Mouse (Mus musculus): ENCODE data around the gene Galt. TPM values are rescaled to one million over a fixed set of nuclear protein-coding genes. Genes with fewer than 3 reads are reported as not detected.

Galt gene
- polyA plus RNA-seq (2012; fragmentation: generic; extraction: Trizol) = 10 to 100 TPM; 20.2 to 55.7 TPM

GRCm38 (mm10) chr4:41754797-41755337 is at the start of gene Galt:
Gene Galt (plus strand): TSS chr4:41755228.

GRCm38 (mm10) chr4:41713197-41714067 is 41.6 kb upstream of the Galt start, which contains the start of gene Rpp25l:
Gene Rpp25l (minus strand): TSS chr4:41713534.

GRCm38 (mm10) chr4:41722918-41723351 is 32.1 kb upstream of the Galt start, which contains the start of gene Dctn3:
Gene Dctn3 (minus strand): TSS chr4:41723170.

GRCm38 (mm10) chr4:41731052-41731765 is 23.8 kb upstream of the Galt start, which contains the start of gene Arid3c:
Gene Arid3c (minus strand): TSS chr4:41731142.

GRCm38 (mm10) chr4:41755338-41756305 is 594 bp downstream of the Galt start, which contains the start of gene Sigmar1:
Gene Sigmar1 (minus strand): TSS chr4:41756157.

GRCm38 (mm10) chr4:41774002-41774401 is 19.0 kb downstream of the Galt start, which contains the start of gene Ccl27a:
Gene Ccl27a (minus strand): TSS chr4:41774247.

Other genes starting within 250 kb of the Galt start
- under 1 TPM; 0.32 to 0.42 TPM for gene 1110017D15Rik, start 237.9 kb upstream of the Galt start, polyA plus RNA-seq (2012; fragmentation: generic; extraction: Trizol)
- gene Fam219a, start 185.7 kb upstream of the Galt start, polyA plus RNA-seq (2012; fragmentation: generic; extraction: Trizol) = 1 to 10 TPM; 2.1 to 8.5 TPM
- gene Dnaic1, start 185.5 kb upstream of the Galt start, polyA plus RNA-seq (2012; fragmentation: generic; extraction: Trizol) = not detected
- gene Enho, start 114.9 kb upstream of the Galt start, polyA plus RNA-seq (2012; fragmentation: generic; extraction: Trizol) = under 1 TPM; 0.49 to 0.90 TPM
- under 1 TPM in 1 of 2 experiments, not detected in 1; 0.05 TPM for gene Cntfr, start 58.1 kb upstream of the Galt start, polyA plus RNA-seq (2012; fragmentation: generic; extraction: Trizol)
- 100 to 1,000 TPM in 1 of 2 experiments, 10 to 100 TPM in 1; 68.7 to 317 TPM for gene Il11ra1, start 55.2 kb upstream of the Galt start, polyA plus RNA-seq (2012; fragmentation: generic; extraction: Trizol)
- 10 to 100 TPM; 90.6 to 99.4 TPM for gene Rpp25l, start 41.7 kb upstream of the Galt start, polyA plus RNA-seq (2012; fragmentation: generic; extraction: Trizol)
- gene Dctn3, start 32.1 kb upstream of the Galt start, polyA plus RNA-seq (2012; fragmentation: generic; extraction: Trizol) = 100 to 1,000 TPM; 122 to 198 TPM
- not detected for gene Arid3c, start 24.1 kb upstream of the Galt start, polyA plus RNA-seq (2012; fragmentation: generic; extraction: Trizol)
- gene Sigmar1, start 929 bp downstream of the Galt start, polyA plus RNA-seq (2012; fragmentation: generic; extraction: Trizol) = 100 to 1,000 TPM in 1 of 2 experiments, 10 to 100 TPM in 1; 77.0 to 110 TPM
- under 1 TPM in 1 of 2 experiments, not detected in 1; 0.30 TPM for gene Ccl27a, start 19.0 kb downstream of the Galt start, polyA plus RNA-seq (2012; fragmentation: generic; extraction: Trizol)
- gene Gm21541, start 148.4 kb downstream of the Galt start, polyA plus RNA-seq (2012; fragmentation: generic; extraction: Trizol) = not detected
- not detected for gene Gm20878, start 186.3 kb downstream of the Galt start, polyA plus RNA-seq (2012; fragmentation: generic; extraction: Trizol)
- gene Fam205a4, start 210.8 kb downstream of the Galt start, polyA plus RNA-seq (2012; fragmentation: generic; extraction: Trizol) = not detected

Measured in C3H10T1/2 (cell line).